Mouse (Mus musculus) CH12.LX (cell line): ENCODE measurements at regions not wholly inside any gene's neighbourhood (a gene's known extent, or its start where the extent isn't known, plus 50 kb on each side); places are given as distances from the start of the nearest gene placed in this dataset.

Source experiments
- DNase-seq: peaks from one replicate; pipeline ENCODE4 v3.0.0-alpha.2; 2013; ENCODE audit errors: extremely low read depth
- H3K27ac ChIP-seq: 2 replicates; pipeline ENCODE4 v1.5.1; 2012; ENCODE audit warnings: low read depth, mild to moderate bottlenecking, control low read depth, moderate library complexity; ENCODE audit not compliant: insufficient read depth
- H3K27me3 ChIP-seq: replicated peaks from 2 replicates; pipeline ENCODE3; 2012; ENCODE audit warnings: inconsistent platforms
- H3K36me3 ChIP-seq, 2 experiments: replicated peaks in 1 of 2; 2 replicates each; pipeline versions ENCODE3 to v1.6.1; 2012; ENCODE audit warnings: inconsistent platforms in 1 of 2, low read length in 1 of 2, mild to moderate bottlenecking in 1 of 2, mixed read lengths in 1 of 2, moderate library complexity in 1 of 2; ENCODE audit not compliant: control insufficient read depth in 1 of 2, insufficient read depth in 1 of 2
- H3K4me1 ChIP-seq, 2 experiments: 2 replicates each; pipeline ENCODE4 v1.6.1; 2012; ENCODE audit warnings: inconsistent platforms in 1 of 2, moderate library complexity in 1 of 2; ENCODE audit not compliant: insufficient read depth in 2 of 2, control insufficient read depth in 1 of 2
- H3K4me2 ChIP-seq: 2 replicates; pipeline ENCODE4 v1.6.1; 2012; ENCODE audit warnings: low read depth, mild to moderate bottlenecking, control low read depth; ENCODE audit not compliant: poor library complexity, insufficient read depth, severe bottlenecking
- H3K4me3 ChIP-seq, 3 experiments: fragments of 150-350 bp in 1 of 3; sonication (generic) in 1 of 3; replicated peaks in 1 of 3; 2 replicates each; pipeline versions ENCODE3 to v1.5.1; 2011 to 2012; ENCODE audit warnings: low read depth in 2 of 3, low read length in 2 of 3, mild to moderate bottlenecking in 2 of 3, moderate library complexity in 2 of 3, control low read depth in 1 of 3, improper control_type of control experiment in 1 of 3, inconsistent platforms in 1 of 3, mixed read lengths in 1 of 3; ENCODE audit not compliant: poor library complexity in 1 of 3
- H3K79me2 ChIP-seq: replicated peaks from 2 replicates; pipeline ENCODE4 v1.6.1; 2012; ENCODE audit warnings: mild to moderate bottlenecking, moderate library complexity; ENCODE audit not compliant: control insufficient read depth, poor library complexity, insufficient read depth, severe bottlenecking; ENCODE audit errors: extremely low read depth
- H3K9ac ChIP-seq: 2 replicates; pipeline ENCODE4 v1.6.1; 2012; ENCODE audit warnings: low read depth, mild to moderate bottlenecking, control low read depth, moderate library complexity; ENCODE audit not compliant: insufficient read depth
- H3K9me3 ChIP-seq: replicated peaks from 2 replicates; pipeline ENCODE3; 2012; ENCODE audit warnings: low read length, inconsistent platforms, mixed read lengths
- BHLHE40 ChIP-seq: IDR thresholded peaks from 2 replicates; pipeline ENCODE4 v1.6.1; 2011; ENCODE audit warnings: mild to moderate bottlenecking, low read depth, low read length, improper control_type of control experiment
- CHD1 ChIP-seq: IDR thresholded peaks from 2 replicates; pipeline ENCODE4 v1.6.1; 2012; ENCODE audit warnings: low read depth, low read length, improper control_type of control experiment, inconsistent platforms
- CHD2 ChIP-seq: IDR thresholded peaks from 2 replicates; pipeline ENCODE4 v1.6.1; 2011; ENCODE audit warnings: low read length, improper control_type of control experiment
- CTCF ChIP-seq, 2 experiments: IDR thresholded peaks in 1 of 2; conservative IDR thresholded peaks in 1 of 2; 2 replicates each; pipeline ENCODE4 v1.5.1; 2011 to 2012; ENCODE audit warnings: low read depth in 2 of 2, low read length in 2 of 2, improper control_type of control experiment in 1 of 2, inconsistent platforms in 1 of 2, mild to moderate bottlenecking in 1 of 2, moderate library complexity in 1 of 2
- ELF1 ChIP-seq: IDR thresholded peaks from 2 replicates; pipeline ENCODE4 v1.6.1; 2014; ENCODE audit warnings: low read depth, mild to moderate bottlenecking, inconsistent platforms, low read length, improper control_type of control experiment
- EP300 ChIP-seq: IDR thresholded peaks from 2 replicates; pipeline ENCODE4 v1.6.1; 2011; ENCODE audit warnings: low read length, improper control_type of control experiment
- ETS1 ChIP-seq: conservative IDR thresholded peaks from 2 replicates; pipeline ENCODE4 v1.6.1; 2012; ENCODE audit warnings: low read depth, mild to moderate bottlenecking, inconsistent platforms, low read length, improper control_type of control experiment, moderate library complexity
- GABPA ChIP-seq: IDR thresholded peaks from 2 replicates; pipeline ENCODE4 v1.6.1; 2012; ENCODE audit warnings: low read depth, low read length, improper control_type of control experiment, inconsistent platforms; ENCODE audit not compliant: insufficient replicate concordance
- HCFC1 ChIP-seq: IDR thresholded peaks from 2 replicates; pipeline ENCODE4 v1.6.1; 2012; ENCODE audit warnings: low read depth, mild to moderate bottlenecking, inconsistent platforms, low read length, improper control_type of control experiment
- IRF4 ChIP-seq: IDR thresholded peaks from 2 replicates; pipeline ENCODE4 v1.6.1; 2014; ENCODE audit warnings: low read depth, mild to moderate bottlenecking, inconsistent platforms, low read length, improper control_type of control experiment
- JUND ChIP-seq: conservative IDR thresholded peaks from 2 replicates; pipeline ENCODE4 v1.6.1; 2011; ENCODE audit warnings: low read depth, low read length, improper control_type of control experiment
- MAFK ChIP-seq: IDR thresholded peaks from 2 replicates; pipeline ENCODE4 v1.6.1; 2011; ENCODE audit warnings: low read length, improper control_type of control experiment; ENCODE audit not compliant: insufficient replicate concordance
- MAX ChIP-seq: IDR thresholded peaks from 2 replicates; pipeline ENCODE4 v1.6.1; 2011; ENCODE audit warnings: low read length, improper control_type of control experiment
- MAZ ChIP-seq: IDR thresholded peaks from 2 replicates; pipeline ENCODE4 v1.6.1; 2012; ENCODE audit warnings: low read depth, mild to moderate bottlenecking, inconsistent platforms, low read length, improper control_type of control experiment, moderate library complexity
- MYC ChIP-seq: IDR thresholded peaks from 2 replicates; pipeline ENCODE4 v1.6.1; 2011; ENCODE audit warnings: low read depth, mild to moderate bottlenecking, improper control_type of control experiment, low read length
- NELFE ChIP-seq: IDR thresholded peaks from 2 replicates; pipeline ENCODE4 v1.6.1; 2011; ENCODE audit warnings: low read depth, low read length, improper control_type of control experiment
- POLR2AphosphoS2 ChIP-seq: IDR thresholded peaks from 2 replicates; pipeline ENCODE4 v1.6.1; 2011; ENCODE audit warnings: low read depth, low read length, improper control_type of control experiment
- SMC3 ChIP-seq: IDR thresholded peaks from 2 replicates; pipeline ENCODE4 v1.6.1; 2011; ENCODE audit warnings: low read depth, low read length, improper control_type of control experiment
- TBP ChIP-seq: conservative IDR thresholded peaks from 2 replicates; pipeline ENCODE4 v1.6.1; 2011; ENCODE audit warnings: low read depth, low read length, improper control_type of control experiment
- USF2 ChIP-seq: conservative IDR thresholded peaks from 2 replicates; pipeline ENCODE4 v1.6.1; 2011; ENCODE audit warnings: low read depth, low read length, improper control_type of control experiment
- ZC3H11A ChIP-seq: IDR thresholded peaks from 2 replicates; pipeline ENCODE4 v1.6.1; 2012; ENCODE audit warnings: low read depth, mild to moderate bottlenecking, inconsistent platforms, low read length, improper control_type of control experiment
- ZKSCAN1 ChIP-seq: IDR thresholded peaks from 2 replicates; pipeline ENCODE4 v1.6.1; 2012; ENCODE audit warnings: low read depth, inconsistent platforms, low read length, improper control_type of control experiment, borderline replicate concordance
- ZMIZ1 ChIP-seq: IDR thresholded peaks from 2 replicates; pipeline ENCODE4 v1.6.1; 2012; ENCODE audit warnings: low read depth, mild to moderate bottlenecking, inconsistent platforms, low read length, improper control_type of control experiment
- ZNF384 ChIP-seq: IDR thresholded peaks from 2 replicates; pipeline ENCODE4 v1.6.1; 2012; ENCODE audit warnings: low read depth, low read length, improper control_type of control experiment, inconsistent platforms
- dilution Hi-C: fragments of 300-500 bp; cut with MboI; formaldehyde crosslinking; loops from 2 replicates; pipeline ENCODE4 v1.14.3; 2020; ENCODE audit warnings: low sequenced_read_pairs; ENCODE audit not compliant: extremely low pct_unique_long_range_greater_than_20kb, extremely low pct_ligation_motif_present
- in situ Hi-C: fragments of 300-500 bp; cut with MboI; formaldehyde crosslinking; loops from 3 replicates; pipeline ENCODE4 v1.14.3; 2019; ENCODE audit warnings: low sequenced_read_pairs, low pct_ligation_motif_present, low pct_unique_long_range_greater_than_20kb, mixed read lengths

- DNase-seq = no peak
- dilution Hi-C loops = no loop called here
- Histone ChIP-seq H3K4me3 (no peak overlapping the region), H3K9ac (no peak overlapping the region), H3K27ac (no peak overlapping the region), H3K9me3 (no peaks in the 10 kb centered on the region), H3K4me1 (no peaks in the 10 kb centered on the region), H3K4me2 (no peak overlapping the region), H3K36me3 (no peaks in the 10 kb centered on the region), H3K27me3 (no peaks in the 10 kb centered on the region), H3K79me2 (no peaks in the 10 kb centered on the region)
- TF ChIP-seq CHD1 (no peak), MYC (no peak), SMC3 (no peak), CHD2 (no peak), ELF1 (no peak), HCFC1 (no peak), JUND (no peak), ZNF384 (no peak), CTCF (conservative IDR thresholded peaks at IDR 0.05 in 1 of 2, IDR thresholded peaks at IDR 0.05 in 1 of 2; ENCODE audit: low read depth in 2 of 2, low read length in 2 of 2) (no peak), ZKSCAN1 (no peak), USF2 (no peak), ZMIZ1 (no peak), MAX (no peak), POLR2AphosphoS2 (no peak), MAZ (no peak), NELFE (no peak), EP300 (no peak), ETS1 (no peak), GABPA (no peak), TBP (no peak)
- in situ Hi-C loops = no loop called here
Measured at GRCm38 (mm10) chr13:39290216-39290960, 329.7 kb upstream of the Slc35b3 start.

- no peak for TF ChIP-seq ZC3H11A
- no peak for TF ChIP-seq BHLHE40
- TF ChIP-seq POLR2AphosphoS2 = no peak
- no peak for TF ChIP-seq USF2
- no peak for TF ChIP-seq ETS1
- no peak for TF ChIP-seq MAFK
- TF ChIP-seq IRF4 = no peak
- TF ChIP-seq HCFC1 = no peak
- TF ChIP-seq TBP = no peak
- TF ChIP-seq CHD2 = no peak
- no peak for TF ChIP-seq JUND
- no peak for TF ChIP-seq MAZ
- TF ChIP-seq CTCF (conservative IDR thresholded peaks at IDR 0.05 in 1 of 2, IDR thresholded peaks at IDR 0.05 in 1 of 2; ENCODE audit: low read depth in 2 of 2, low read length in 2 of 2) = no peak
- Histone ChIP-seq H3K36me3 (no peaks in the 10 kb centered on the region), H3K27ac (no peak overlapping the region), H3K9me3 (no peaks in the 10 kb centered on the region), H3K4me3 (no peak overlapping the region), H3K27me3 (no peaks in the 10 kb centered on the region), H3K9ac (no peak overlapping the region), H3K4me2 (no peak overlapping the region), H3K4me1 (peaks cover 0 to 3% of the 10 kb centered on the region in 2 experiments; a peak in 1 of 4 replicates), H3K79me2 (no peaks in the 10 kb centered on the region)
- dilution Hi-C loops = no loop called here
- in situ Hi-C loops = no loop called here
- no peak for DNase-seq
Measured at GRCm38 (mm10) chr13:39282272-39282671, 321.6 kb upstream of the Slc35b3 start.
